Mouse (Mus musculus) midbrain, embryonic 16.5 days (tissue): Measurements from ENCODE around the gene P2ry14. TPM values are rescaled to one million over a fixed set of nuclear protein-coding genes. Genes with fewer than 3 reads are reported as not detected.
"Not testable (repeated sequence)": the region's sequence is repeated elsewhere in the genome, so short reads cannot be mapped to it uniquely, and the experiment has no call there.

Experiments used
- ATAC-seq: fragments of 200-750 bp; cut with Nextera tagmentation; 2 replicates; pipeline ENCODE4 v1.8.0; 2017; ENCODE audit warnings: moderate TSS enrichment
- H3K27ac ChIP-seq: fragments of 300-500 bp; sonication (generic); 2 replicates; pipeline ENCODE4 v1.5.1; 2014; ENCODE audit warnings: mild to moderate bottlenecking, low read length, mixed read lengths
- H3K27me3 ChIP-seq: fragments of 300-500 bp; sonication (generic); 2 replicates; pipeline ENCODE4 v1.6.1; 2014; ENCODE audit warnings: low read depth, low read length, mixed read lengths; ENCODE audit not compliant: control insufficient read depth, insufficient read depth
- H3K36me3 ChIP-seq: fragments of 300-500 bp; sonication (generic); 2 replicates; pipeline ENCODE4 v1.6.1; 2014; ENCODE audit warnings: mild to moderate bottlenecking, low read length, moderate library complexity, mixed read lengths; ENCODE audit not compliant: control insufficient read depth, insufficient read depth
- H3K4me1 ChIP-seq: fragments of 300-500 bp; sonication (generic); 2 replicates; pipeline ENCODE4 v1.6.1; 2014; ENCODE audit warnings: mild to moderate bottlenecking, low read length, mixed read lengths; ENCODE audit not compliant: control insufficient read depth, insufficient read depth
- H3K4me2 ChIP-seq: fragments of 300-500 bp; sonication (generic); 2 replicates; pipeline ENCODE4 v1.6.1; 2014; ENCODE audit warnings: mild to moderate bottlenecking, low read length, mixed read lengths
- H3K4me3 ChIP-seq: fragments of 300-500 bp; sonication (generic); 2 replicates; pipeline ENCODE4 v1.5.1; 2014; ENCODE audit warnings: low read depth, mild to moderate bottlenecking, low read length, moderate library complexity, mixed read lengths
- H3K9ac ChIP-seq: fragments of 300-500 bp; sonication (generic); 2 replicates; pipeline ENCODE4 v1.6.1; 2014; ENCODE audit warnings: low read depth, low read length, mixed read lengths
- H3K9me3 ChIP-seq: fragments of 300-500 bp; sonication (generic); replicated peaks from 2 replicates; pipeline ENCODE4 v1.6.1; 2014; ENCODE audit warnings: mild to moderate bottlenecking, low read length, mixed read lengths; ENCODE audit not compliant: control insufficient read depth, poor library complexity, severe bottlenecking
- WGBS: fragments of 180-500 bp; shearing (Covaris S2); extraction: QIAGEN DNeasy Blood & Tissue Kit; methylation state at CpG from one replicate; pipeline ENCODE4 v1.1.7; 2014; 5-methylcytosine and 5-hydroxymethylcytosine counted together
- polyA plus RNA-seq: library from polyadenylated mRNA; unstranded; fragments of >200 nt; fragmentation: Nextera tagmentation; extraction: Ambion mirVana; gene quantifications from 2 replicates; pipeline ENCODE4 v1.2.1, GENCODE M21; 2015

The P2ry14 gene
- polyA plus RNA-seq, 1 experiment from 2014 or later, result 4.7 TPM

DNA sequence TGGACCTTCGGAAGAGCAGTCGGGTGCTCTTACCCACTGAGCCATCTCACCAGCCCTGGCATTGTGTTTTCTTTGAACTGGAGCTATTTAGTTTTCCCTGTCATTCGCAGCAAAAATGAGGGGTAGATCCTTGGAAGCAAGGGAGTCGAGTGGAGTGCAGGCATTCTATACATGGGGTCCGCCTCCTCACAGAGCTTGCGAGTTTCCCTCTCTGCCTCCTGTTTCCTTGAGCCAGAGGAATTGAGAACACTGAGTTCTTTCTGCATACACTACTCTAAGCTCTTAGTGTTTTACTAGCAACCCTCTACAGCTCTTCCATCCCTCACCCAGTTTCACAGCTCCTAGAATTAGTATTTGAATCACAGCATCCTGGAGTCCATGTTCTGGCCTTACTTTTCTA lies 2.0 kb upstream of the P2ry14 start:
- H3K4me1 ChIP-seq, result no peaks in the 10 kb centered on the region
- no peak overlapping the region for H3K9ac ChIP-seq
- no peaks in the 10 kb centered on the region for H3K36me3 ChIP-seq
- H3K27me3 ChIP-seq, result no peaks in the 10 kb centered on the region
- H3K4me3 ChIP-seq, result no peak overlapping the region
- ATAC-seq, result no peak
- no peaks in the 10 kb centered on the region for H3K9me3 ChIP-seq
- no peak overlapping the region for H3K27ac ChIP-seq
- WGBS, result 91% methylated on average over 6 of the region's 6 CpGs
- H3K4me2 ChIP-seq, result no peak overlapping the region

DNA sequence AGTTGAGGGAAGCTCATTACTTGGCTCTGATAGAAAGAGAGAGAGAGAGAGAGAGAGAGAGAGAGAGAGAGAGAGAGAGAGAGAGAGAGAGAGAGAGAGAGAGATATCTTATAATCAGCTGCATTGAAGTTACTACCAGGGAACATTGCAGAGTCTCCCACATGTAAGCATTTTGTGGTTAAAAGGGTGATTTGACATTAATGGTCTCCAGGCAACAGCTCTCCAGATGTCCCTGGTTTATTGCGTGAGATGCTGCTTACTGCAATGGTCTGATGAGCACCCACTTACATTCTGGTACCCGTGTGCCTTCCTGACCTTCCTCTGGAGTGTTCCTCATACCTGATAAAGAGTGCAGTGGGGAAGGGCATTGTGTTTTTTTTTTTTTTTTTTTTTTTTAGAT lies 1.5 kb upstream of the P2ry14 start:
- no peak overlapping the region for H3K9ac ChIP-seq
- H3K4me2 ChIP-seq, result no peak overlapping the region
- H3K9me3 ChIP-seq, result no peaks in the 10 kb centered on the region
- no peaks in the 10 kb centered on the region for H3K4me1 ChIP-seq
- no peak overlapping the region for H3K27ac ChIP-seq
- no peak for ATAC-seq
- no peaks in the 10 kb centered on the region for H3K36me3 ChIP-seq
- no peaks in the 10 kb centered on the region for H3K27me3 ChIP-seq
- H3K4me3 ChIP-seq, result no peak overlapping the region
- WGBS, result 80% methylated on average over 2 of the region's 2 CpGs

GRCm38 (mm10) chr3:59150624-59151023 lies 2.8 kb downstream of the P2ry14 start:
- H3K36me3 ChIP-seq, result no peaks in the 10 kb centered on the region
- H3K27me3 ChIP-seq, result no peaks in the 10 kb centered on the region
- no peak overlapping the region for H3K4me2 ChIP-seq
- 97% methylated on average over 2 of the region's 2 CpGs for WGBS
- ATAC-seq, result no peak
- H3K9me3 ChIP-seq, result no peaks in the 10 kb centered on the region
- H3K27ac ChIP-seq, result no peak overlapping the region
- no peaks in the 10 kb centered on the region for H3K4me1 ChIP-seq
- no peak overlapping the region for H3K9ac ChIP-seq
- H3K4me3 ChIP-seq, result no peak overlapping the region

GRCm38 (mm10) chr3:59149646-59150045 lies 3.8 kb downstream of the P2ry14 start:
- Histone ChIP-seq H3K4me3 (no peak overlapping the region), H3K9me3 (no peaks in the 10 kb centered on the region), H3K4me1 (no peaks in the 10 kb centered on the region), H3K9ac (no peak overlapping the region), H3K27ac (no peak overlapping the region), H3K36me3 (no peaks in the 10 kb centered on the region), H3K4me2 (no peak overlapping the region), H3K27me3 (no peaks in the 10 kb centered on the region)
- no peak for ATAC-seq

DNA sequence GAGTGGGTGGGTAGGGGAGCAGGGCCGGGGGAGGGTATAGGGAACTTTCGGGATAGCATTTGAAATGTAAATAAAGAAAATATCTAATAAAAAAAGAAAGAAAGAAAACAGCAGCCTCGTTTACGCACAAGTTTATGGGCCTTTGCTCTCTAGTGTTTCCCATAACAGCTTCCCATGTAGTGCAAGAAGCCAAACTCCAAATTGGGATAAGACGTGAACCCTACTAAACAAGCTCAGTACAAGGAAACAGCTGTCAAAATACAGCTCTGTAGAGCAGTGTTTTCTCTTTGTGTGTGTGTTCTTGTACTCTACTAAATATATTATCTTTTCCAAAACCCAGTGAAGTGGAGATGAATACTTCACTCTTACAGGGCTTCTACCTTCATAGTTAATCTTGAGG lies 8.2 kb downstream of the P2ry14 start:
- Histone ChIP-seq H3K27ac (no peak overlapping the region), H3K9me3 (no peaks in the 10 kb centered on the region), H3K27me3 (no peaks in the 10 kb centered on the region), H3K9ac (no peak overlapping the region), H3K36me3 (no peaks in the 10 kb centered on the region), H3K4me3 (no peak overlapping the region), H3K4me2 (no peak overlapping the region), H3K4me1 (no peaks in the 10 kb centered on the region)
- no peak for ATAC-seq
- WGBS, result 82% methylated on average over 5 of the region's 5 CpGs

- Histone ChIP-seq H3K36me3 (no peaks in the 10 kb centered on the region), H3K4me1 (no peaks in the 10 kb centered on the region), H3K27me3 (no peaks in the 10 kb centered on the region), H3K9ac (no peak overlapping the region), H3K4me2 (no peak overlapping the region), H3K27ac (no peak overlapping the region), H3K4me3 (no peak overlapping the region), H3K9me3 (no peaks in the 10 kb centered on the region)
- no peak for ATAC-seq
- WGBS, result 79% methylated on average over 8 of the region's 8 CpGs
Measured at GRCm38 (mm10) chr3:59141507-59142305, 11.7 kb downstream of the P2ry14 start.

GRCm38 (mm10) chr3:59140941-59141340 lies 12.5 kb downstream of the P2ry14 start:
- not testable (repeated sequence) for ATAC-seq, H3K27me3 ChIP-seq
- WGBS, result 95% methylated on average over 4 of the region's 4 CpGs

DNA sequence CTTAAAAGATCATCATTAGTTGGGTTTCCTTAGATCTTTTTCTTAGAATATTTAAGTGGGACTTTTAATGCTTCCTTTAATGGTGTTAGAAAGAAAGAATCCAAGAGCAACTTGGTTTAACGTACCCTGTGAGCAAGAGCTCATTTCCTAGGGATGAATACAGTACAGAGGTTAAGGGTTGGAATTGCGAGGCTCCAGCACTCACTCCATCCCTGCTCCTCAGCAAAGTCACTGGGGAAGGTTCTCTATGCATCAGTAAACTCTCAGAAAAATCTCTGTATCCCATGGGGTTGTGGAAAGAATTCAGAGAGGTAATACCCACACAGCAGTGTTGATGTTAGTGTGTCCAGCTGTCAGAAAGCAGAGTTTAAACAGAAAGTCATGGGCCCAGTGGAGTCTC lies 13.3 kb downstream of the P2ry14 start:
- H3K9ac ChIP-seq, result no peak overlapping the region
- no peak overlapping the region for H3K4me2 ChIP-seq
- no peaks in the 10 kb centered on the region for H3K9me3 ChIP-seq
- no peaks in the 10 kb centered on the region for H3K27me3 ChIP-seq
- H3K36me3 ChIP-seq, result no peaks in the 10 kb centered on the region
- no peak for ATAC-seq
- no peak overlapping the region for H3K27ac ChIP-seq
- no peaks in the 10 kb centered on the region for H3K4me1 ChIP-seq
- H3K4me3 ChIP-seq, result no peak overlapping the region
- WGBS, result 87% methylated on average over 2 of the region's 2 CpGs

More at GRCm38 (mm10) chr3:59140941-59141340, 12.5 kb downstream of the P2ry14 start:
- H3K27ac ChIP-seq, H3K4me2 ChIP-seq, H3K9ac ChIP-seq, H3K36me3 ChIP-seq, H3K4me3 ChIP-seq, H3K4me1 ChIP-seq, H3K9me3 ChIP-seq: not testable (repeated sequence)

GRCm38 (mm10) chr3:59139651-59140051 lies 13.8 kb downstream of the P2ry14 start:
- Histone ChIP-seq H3K36me3 (no peaks in the 10 kb centered on the region), H3K4me2 (no peak overlapping the region), H3K4me1 (no peaks in the 10 kb centered on the region), H3K27ac (no peak overlapping the region), H3K4me3 (no peak overlapping the region), H3K9ac (no peak overlapping the region), H3K27me3 (no peaks in the 10 kb centered on the region), H3K9me3 (no peaks in the 10 kb centered on the region)
- no peak for ATAC-seq
